Mouse (Mus musculus): ENCODE results near the gene Nynrin.

DNA sequence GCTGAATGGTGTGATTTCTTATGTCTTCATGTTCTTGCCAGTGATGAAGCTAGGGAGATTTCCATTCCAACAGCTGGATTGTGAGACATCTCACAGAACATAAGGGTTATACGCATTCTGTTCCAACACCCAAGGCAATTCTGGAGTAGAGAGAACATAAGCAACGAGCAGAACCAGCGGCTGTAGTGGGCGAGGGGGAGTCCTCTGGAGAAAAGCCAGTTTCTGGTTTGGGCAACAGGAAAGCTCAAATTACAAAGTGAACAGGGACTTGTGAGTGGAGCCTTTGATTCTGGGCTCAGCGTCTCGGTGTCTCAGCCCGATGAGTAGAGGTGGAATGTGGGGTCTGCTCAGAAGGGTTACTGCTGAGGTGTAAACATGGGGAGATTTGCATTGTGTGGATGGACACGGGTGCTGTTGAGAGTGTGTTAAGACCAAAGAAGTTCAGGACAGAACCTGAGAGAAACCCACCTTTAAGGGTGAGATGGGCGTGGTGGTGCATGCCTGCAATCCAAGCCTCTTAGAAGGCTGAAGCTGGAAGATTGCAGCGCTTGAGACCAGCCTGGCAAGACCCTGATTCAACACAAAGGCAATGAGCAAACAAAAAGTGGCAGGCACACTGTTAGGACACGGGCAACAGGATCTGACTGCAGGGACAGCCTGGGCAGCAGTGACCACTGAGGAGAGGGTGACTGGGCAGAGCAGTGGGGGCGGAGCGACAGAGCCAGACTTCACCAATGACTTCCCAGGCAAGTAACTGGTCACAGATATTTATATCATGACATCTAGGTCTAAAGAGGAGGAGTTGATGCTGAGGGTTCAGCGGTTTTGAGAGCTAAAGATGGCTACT lies 23.9 kb downstream of the Nynrin start:
- TF ChIP-seq POLR2A (IDR thresholded peaks at IDR 0.05; ENCODE audit: control insufficient read depth, extremely low read depth, insufficient read depth, low read length, poor library complexity) (no peak), CTCF (IDR thresholded peaks at IDR 0.05; ENCODE audit: borderline replicate concordance, control insufficient read depth, extremely low read depth, insufficient read depth, low read length, poor library complexity) (no peak)
